Mouse (Mus musculus): ENCODE results near the gene Jsrp1. TPM values are rescaled to one million over a fixed set of nuclear protein-coding genes. Genes with fewer than 3 reads are reported as not detected.

Gene Jsrp1
- polyA plus RNA-seq, 1 experiment = not detected

GRCm38 (mm10) chr10:80802204-80802912, 10.9 kb downstream of the Jsrp1 start:
- H3K4me3 ChIP-seq (replicated peaks) = no peak overlapping the region
- peaks cover 63% of the 10 kb centered on the region for H3K4me1 ChIP-seq (ENCODE audit: control insufficient read depth)
- no peak for TF ChIP-seq TAL1 (IDR thresholded peaks at IDR 0.05; ENCODE audit: low read length)
- TF ChIP-seq GATA1 (IDR thresholded peaks at IDR 0.05; ENCODE audit: low read length) = no peak
- no peaks in the 10 kb centered on the region for H3K9me3 ChIP-seq (ENCODE audit: control insufficient read depth, low read length)
- H3K36me3 ChIP-seq (ENCODE audit: control insufficient read depth) = peaks cover 72% of the 10 kb centered on the region
- peaks cover 14% of the 10 kb centered on the region for H3K27me3 ChIP-seq (ENCODE audit: control insufficient read depth)

- no peaks in the 10 kb centered on the region for H3K9me3 ChIP-seq (ENCODE audit: control insufficient read depth, low read length)
- H3K4me3 ChIP-seq (replicated peaks) = peak overlapping the region; percentile 89
- peaks cover 79% of the 10 kb centered on the region for H3K36me3 ChIP-seq (ENCODE audit: control insufficient read depth)
- H3K4me1 ChIP-seq (ENCODE audit: control insufficient read depth) = peaks cover 59% of the 10 kb centered on the region
- no peaks in the 10 kb centered on the region for H3K27me3 ChIP-seq (ENCODE audit: control insufficient read depth)
- TF ChIP-seq GATA1 (IDR thresholded peaks at IDR 0.05; ENCODE audit: low read length) = no peak
- TF ChIP-seq TAL1 (IDR thresholded peaks at IDR 0.05; ENCODE audit: low read length) = no peak
These were observed 14.2 kb downstream of the Jsrp1 start for GRCm38 (mm10) chr10:80799070-80799566.

GRCm38 (mm10) chr10:80798150-80799006, 14.9 kb downstream of the Jsrp1 start, which contains the start of the genes Sf3a2 and Plekhj1:
Gene Sf3a2, plus strand, starts transcription at chr10:80798198.
Gene Plekhj1, minus strand, starts transcription at chr10:80798626.
- H3K4me3 ChIP-seq (replicated peaks) = peak within 1 kb of the TSS; percentile 89

GRCm38 (mm10) chr10:80797186-80798149, 15.8 kb downstream of the Jsrp1 start:
- TF ChIP-seq TAL1 (IDR thresholded peaks at IDR 0.05; ENCODE audit: low read length) (no peak), GATA1 (IDR thresholded peaks at IDR 0.05; ENCODE audit: low read length) (no peak)
- H3K36me3 ChIP-seq (ENCODE audit: control insufficient read depth) = peaks cover 79% of the 10 kb centered on the region
- peak overlapping the region; percentile 89 for H3K4me3 ChIP-seq (replicated peaks)
- H3K4me1 ChIP-seq (ENCODE audit: control insufficient read depth) = peaks cover 58% of the 10 kb centered on the region
- no peaks in the 10 kb centered on the region for H3K9me3 ChIP-seq (ENCODE audit: control insufficient read depth, low read length)
- no peaks in the 10 kb centered on the region for H3K27me3 ChIP-seq (ENCODE audit: control insufficient read depth)

More at GRCm38 (mm10) chr10:80798150-80799006, 14.9 kb downstream of the Jsrp1 start, which contains the start of the genes Sf3a2 and Plekhj1:
- Histone ChIP-seq H3K36me3 (ENCODE audit: control insufficient read depth) (peaks cover 79% of the 10 kb centered on the region), H3K9me3 (ENCODE audit: control insufficient read depth, low read length) (no peaks in the 10 kb centered on the region), H3K4me1 (ENCODE audit: control insufficient read depth) (peaks cover 60% of the 10 kb centered on the region), H3K27me3 (ENCODE audit: control insufficient read depth) (no peaks in the 10 kb centered on the region)
- TF ChIP-seq TAL1 (IDR thresholded peaks at IDR 0.05; ENCODE audit: low read length) = no peak
- TF ChIP-seq GATA1 (IDR thresholded peaks at IDR 0.05; ENCODE audit: low read length) = no peak

- TF ChIP-seq GATA1 (IDR thresholded peaks at IDR 0.05; ENCODE audit: low read length) = no peak
- TF ChIP-seq TAL1 (IDR thresholded peaks at IDR 0.05; ENCODE audit: low read length) = no peak
- Histone ChIP-seq H3K27me3 (ENCODE audit: control insufficient read depth) (no peaks in the 10 kb centered on the region), H3K36me3 (ENCODE audit: control insufficient read depth) (peaks cover 79% of the 10 kb centered on the region), H3K9me3 (ENCODE audit: control insufficient read depth, low read length) (no peaks in the 10 kb centered on the region), H3K4me3 (replicated peaks) (peak overlapping the region; percentile 89), H3K4me1 (ENCODE audit: control insufficient read depth) (peaks cover 55% of the 10 kb centered on the region)
These were observed 16.9 kb downstream of the Jsrp1 start for GRCm38 (mm10) chr10:80796307-80796848.

GRCm38 (mm10) chr10:80794750-80795149, 18.5 kb downstream of the Jsrp1 start:
- Histone ChIP-seq H3K36me3 (ENCODE audit: control insufficient read depth) (peaks cover 79% of the 10 kb centered on the region), H3K4me1 (ENCODE audit: control insufficient read depth) (peaks cover 45% of the 10 kb centered on the region), H3K9me3 (ENCODE audit: control insufficient read depth, low read length) (no peaks in the 10 kb centered on the region), H3K4me3 (replicated peaks) (no peak overlapping the region), H3K27me3 (ENCODE audit: control insufficient read depth) (no peaks in the 10 kb centered on the region)
- TF ChIP-seq TAL1 (IDR thresholded peaks at IDR 0.05; ENCODE audit: low read length) = no peak
- no peak for TF ChIP-seq GATA1 (IDR thresholded peaks at IDR 0.05; ENCODE audit: low read length)

GRCm38 (mm10) chr10:80793803-80794202, 19.5 kb downstream of the Jsrp1 start:
- Histone ChIP-seq H3K4me1 (ENCODE audit: control insufficient read depth) (peaks cover 36% of the 10 kb centered on the region), H3K4me3 (replicated peaks) (no peak overlapping the region), H3K9me3 (ENCODE audit: control insufficient read depth, low read length) (no peaks in the 10 kb centered on the region), H3K27me3 (ENCODE audit: control insufficient read depth) (no peaks in the 10 kb centered on the region), H3K36me3 (ENCODE audit: control insufficient read depth) (peaks cover 86% of the 10 kb centered on the region)
- no peak for TF ChIP-seq TAL1 (IDR thresholded peaks at IDR 0.05; ENCODE audit: low read length)
- no peak for TF ChIP-seq GATA1 (IDR thresholded peaks at IDR 0.05; ENCODE audit: low read length)
